Mouse (Mus musculus): Measurements from ENCODE around the gene Elmsan1.

Gene Elmsan1

GRCm38 (mm10) chr12:84193642-84194399 lies 24.9 kb downstream of the Elmsan1 start:
- peak; percentile 93 to 94 for DNase-seq (ENCODE audit: low read depth in 2 of 2, low spot score in 2 of 2)

DNA sequence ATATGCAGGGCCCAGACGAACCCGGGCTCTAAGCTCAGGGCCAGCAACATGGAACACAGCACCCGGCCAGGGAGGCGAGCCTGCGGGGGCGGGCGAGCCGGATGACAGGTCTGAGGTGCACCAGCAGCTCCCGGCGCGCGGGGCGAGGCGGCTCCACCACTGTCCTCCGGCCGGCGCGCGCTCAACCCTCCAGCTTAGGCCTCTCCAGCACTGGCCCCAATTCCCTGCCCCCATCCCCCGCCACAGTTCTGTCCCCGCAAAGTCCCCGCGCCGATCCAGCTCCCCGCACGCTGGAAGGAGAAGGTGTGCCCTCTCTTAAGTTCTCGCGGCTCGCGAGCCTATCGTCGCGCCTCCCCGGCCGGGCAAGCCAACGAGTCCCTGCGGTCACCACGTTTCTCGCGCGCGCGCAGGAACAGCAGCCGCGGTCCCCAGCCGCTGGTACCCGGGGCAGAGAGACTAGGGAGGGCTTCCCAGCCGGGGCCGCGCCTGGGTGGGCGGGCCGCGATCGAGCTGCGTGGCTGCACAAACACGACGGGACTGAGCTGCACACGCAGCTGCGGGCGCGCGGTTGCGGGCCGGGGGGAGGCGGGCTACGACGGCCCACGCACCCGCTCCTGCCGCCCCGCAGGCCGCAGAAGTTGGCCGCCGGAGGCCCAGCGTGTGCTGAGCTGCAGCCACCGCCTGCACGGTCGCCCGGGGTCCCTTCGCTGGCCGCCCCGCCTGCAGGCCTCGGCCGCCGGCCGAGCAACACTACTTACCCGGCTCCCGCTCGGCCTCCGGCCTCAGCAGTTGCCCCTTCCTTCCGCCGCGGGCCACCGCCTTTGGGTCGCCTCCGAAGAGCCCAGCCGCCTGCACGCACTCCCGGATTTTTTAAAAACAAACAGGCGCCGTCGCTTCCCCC lies 25.7 kb downstream of the Elmsan1 start:
- peak; percentile 73 to 75 for DNase-seq (ENCODE audit: low read depth in 2 of 2, low spot score in 2 of 2)

DNA sequence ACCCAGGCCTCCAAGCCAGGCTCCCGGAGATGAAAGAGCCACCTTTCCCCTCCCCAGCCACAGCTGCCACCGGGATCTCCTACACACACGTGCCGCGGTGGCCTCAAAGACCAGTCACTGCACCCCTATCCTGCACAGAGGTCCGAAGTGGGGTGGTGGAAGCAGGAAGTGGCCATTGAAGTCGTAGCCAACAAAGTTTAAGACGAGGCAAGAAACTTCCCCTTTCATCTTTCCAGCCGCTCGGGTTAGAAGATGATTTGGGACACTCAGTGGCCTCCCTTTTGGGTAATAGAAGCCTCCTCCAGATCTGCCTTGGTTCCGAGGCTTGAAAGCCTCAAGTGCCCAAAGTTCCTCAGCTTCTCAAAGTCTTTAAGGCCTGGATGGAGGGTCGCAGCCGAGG lies 26.4 kb downstream of the Elmsan1 start:
- DNase-seq (ENCODE audit: low read depth in 2 of 2, low spot score in 2 of 2), result no peak

GRCm38 (mm10) chr12:84191770-84192169 lies 26.9 kb downstream of the Elmsan1 start:
- DNase-seq (ENCODE audit: low read depth in 2 of 2, low spot score in 2 of 2), result no peak

GRCm38 (mm10) chr12:84191190-84191589 lies 27.5 kb downstream of the Elmsan1 start:
- no peak for DNase-seq (ENCODE audit: low read depth in 2 of 2, low spot score in 2 of 2)

GRCm38 (mm10) chr12:84190151-84190820 lies 28.4 kb downstream of the Elmsan1 start:
- DNase-seq (ENCODE audit: low read depth in 2 of 2, low spot score in 2 of 2), result no peak

GRCm38 (mm10) chr12:84188881-84189444 lies 29.7 kb downstream of the Elmsan1 start:
- DNase-seq (ENCODE audit: low read depth in 2 of 2, low spot score in 2 of 2), result no peak

DNA sequence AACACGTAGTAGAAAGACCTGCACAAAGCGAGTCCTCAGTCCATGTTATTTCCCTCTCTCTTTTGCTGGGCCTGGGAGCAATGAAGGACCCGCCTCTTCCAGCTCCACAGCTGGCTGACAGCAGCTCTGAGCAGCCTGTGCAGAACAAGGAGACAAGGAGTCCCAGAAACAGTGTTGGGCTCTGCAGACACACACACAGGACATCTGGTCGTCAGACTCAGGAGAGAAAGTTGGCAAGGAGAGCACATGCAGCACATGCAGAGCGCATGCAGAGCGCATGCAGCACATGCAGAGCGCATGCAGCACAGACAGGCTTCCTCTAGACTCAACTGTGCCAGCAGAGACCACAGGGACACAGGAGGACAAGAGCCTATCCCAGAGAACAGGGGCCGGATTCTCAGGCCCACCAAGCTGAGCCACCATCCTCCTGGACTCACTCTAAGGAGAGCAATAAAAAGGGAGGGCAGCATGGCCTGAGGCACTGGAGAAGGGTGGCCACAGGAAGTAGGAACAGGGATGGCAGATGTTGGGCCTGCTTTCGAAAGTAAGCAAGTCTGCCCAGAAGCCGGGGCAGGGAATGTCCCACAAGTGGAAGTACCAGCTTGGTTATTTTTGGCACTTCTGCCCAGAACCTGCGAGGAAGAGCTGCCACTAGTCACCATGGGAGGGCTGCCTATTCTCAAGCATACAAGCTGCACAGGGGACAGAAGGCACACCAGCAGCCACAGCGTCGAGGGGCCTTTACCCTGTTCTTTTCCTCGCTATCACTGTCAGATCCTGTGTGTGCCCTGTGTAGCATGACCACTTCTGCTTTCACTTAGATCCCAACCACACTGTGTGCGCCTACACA lies 30.7 kb downstream of the Elmsan1 start:
- no peak for DNase-seq (ENCODE audit: low read depth in 2 of 2, low spot score in 2 of 2)

DNA sequence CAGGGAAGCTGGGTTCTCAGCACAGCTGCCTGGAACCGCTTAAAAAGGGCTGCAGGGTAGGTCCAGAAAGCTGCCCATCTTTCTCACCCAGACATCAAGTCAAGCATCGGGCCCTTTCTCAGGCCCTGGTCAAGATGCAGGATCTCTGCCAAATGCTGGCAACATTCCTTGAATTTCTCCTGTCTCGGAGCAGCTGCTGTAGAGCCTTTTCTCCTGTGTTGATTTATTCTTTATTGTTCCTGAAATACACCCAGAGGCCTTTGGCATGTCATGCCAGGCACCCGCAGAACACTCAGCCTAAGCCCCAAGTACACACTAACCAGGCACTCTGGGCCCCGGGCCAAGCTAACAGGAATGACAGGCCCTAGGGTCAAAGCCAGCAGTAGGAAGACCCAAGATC lies 31.7 kb downstream of the Elmsan1 start:
- no peak for DNase-seq (ENCODE audit: low read depth in 2 of 2, low spot score in 2 of 2)

GRCm38 (mm10) chr12:84186536-84186935 lies 32.1 kb downstream of the Elmsan1 start:
- no peak for DNase-seq (ENCODE audit: low read depth in 2 of 2, low spot score in 2 of 2)

- no peak for DNase-seq (ENCODE audit: low read depth in 2 of 2, low spot score in 2 of 2)
These were observed 33.1 kb downstream of the Elmsan1 start for GRCm38 (mm10) chr12:84185547-84185946.

DNA sequence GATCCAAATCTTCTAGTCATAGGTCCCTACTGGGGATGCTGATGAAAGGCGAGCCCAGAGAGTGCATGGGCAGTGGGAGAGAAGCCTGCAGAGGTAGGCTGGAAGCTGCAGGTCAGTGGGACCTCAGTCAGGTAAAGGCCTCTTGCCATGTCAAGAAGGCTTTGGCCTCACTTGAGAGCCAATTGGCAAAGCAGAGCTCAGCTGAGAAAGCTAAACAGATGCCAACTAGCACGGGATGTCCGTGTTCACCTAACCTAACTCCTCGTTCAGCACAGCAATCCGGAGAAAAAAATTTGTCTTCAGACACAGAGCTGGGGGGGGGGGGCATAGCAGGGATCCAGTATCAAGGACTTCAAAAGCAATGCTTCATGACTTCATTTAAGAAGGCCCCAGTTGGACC lies 33.7 kb downstream of the Elmsan1 start:
- DNase-seq (ENCODE audit: low read depth in 2 of 2, low spot score in 2 of 2), result no peak

- DNase-seq (ENCODE audit: low read depth in 2 of 2, low spot score in 2 of 2), result no peak
These were observed 36.7 kb downstream of the Elmsan1 start for GRCm38 (mm10) chr12:84181999-84182398.

GRCm38 (mm10) chr12:84180701-84181435 lies 37.8 kb downstream of the Elmsan1 start:
- no peak for DNase-seq (ENCODE audit: low read depth in 2 of 2, low spot score in 2 of 2)

- no peak for DNase-seq (ENCODE audit: low read depth in 2 of 2, low spot score in 2 of 2)
These were observed 38.6 kb downstream of the Elmsan1 start for GRCm38 (mm10) chr12:84180090-84180489.

DNA sequence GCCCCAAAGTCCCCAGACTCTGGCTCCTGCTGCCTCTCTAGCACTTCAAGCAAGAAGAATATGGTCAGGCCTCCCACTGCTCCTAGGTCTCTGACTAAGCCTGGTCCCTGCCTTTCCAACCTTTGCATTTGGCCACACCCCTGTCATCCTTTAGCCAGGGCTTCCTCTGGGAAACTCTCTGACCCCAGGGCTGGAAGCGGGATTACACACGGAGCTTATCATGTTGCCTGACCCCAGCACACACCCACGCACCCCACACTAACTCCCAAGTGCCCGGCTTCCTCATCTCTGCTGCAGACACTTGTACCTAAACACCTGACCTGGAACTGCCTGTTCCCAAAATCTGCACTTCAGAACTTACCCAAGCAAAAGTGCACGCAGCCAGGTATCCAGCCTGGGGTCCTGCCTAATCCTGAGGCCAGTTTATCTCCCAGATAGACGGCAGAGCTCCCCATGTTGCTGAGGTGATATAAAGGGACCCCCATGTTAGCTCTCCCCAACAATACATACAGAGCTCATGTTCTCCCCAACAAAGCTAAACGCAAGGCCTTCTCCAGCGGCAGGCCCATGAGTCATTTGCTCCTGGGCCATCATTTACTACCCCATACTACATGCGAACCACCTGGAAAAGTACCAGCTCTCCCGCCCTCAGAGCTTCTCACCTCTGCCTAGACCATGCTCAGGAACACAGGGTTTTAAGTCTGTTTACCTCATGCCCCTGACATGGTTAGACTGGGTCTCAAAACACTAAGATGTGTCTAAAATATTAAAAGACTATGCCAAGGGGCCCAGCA lies 39.8 kb downstream of the Elmsan1 start:
- DNase-seq (ENCODE audit: low read depth in 2 of 2, low spot score in 2 of 2), result no peak

DNA sequence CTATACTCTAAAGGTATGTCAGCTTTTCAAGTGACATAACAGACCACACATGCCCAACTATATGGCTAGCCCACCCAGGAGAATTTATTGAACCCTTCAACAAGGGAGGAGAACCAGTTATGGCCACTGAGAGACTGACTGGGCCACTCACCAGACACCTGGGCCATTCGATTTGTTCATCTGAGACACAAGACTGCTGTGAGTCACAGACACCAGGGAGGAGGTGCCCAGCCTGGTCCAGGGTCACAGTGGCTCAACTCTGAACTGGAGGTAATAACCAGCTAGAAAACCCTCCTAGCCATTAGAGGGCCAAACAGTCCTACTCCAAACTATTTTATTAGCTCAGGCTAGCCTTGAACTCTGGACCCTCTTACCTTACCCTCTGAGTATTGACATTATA lies 40.6 kb downstream of the Elmsan1 start:
- DNase-seq (ENCODE audit: low read depth in 2 of 2, low spot score in 2 of 2), result no peak

- DNase-seq (ENCODE audit: low read depth in 2 of 2, low spot score in 2 of 2), result peak in 1 of 2 experiments; percentile 39
These were observed 41.6 kb downstream of the Elmsan1 start for GRCm38 (mm10) chr12:84176886-84177765.

Measured in CD8-positive naive resting alpha-beta T cell, adult 2 months (primary cell).